Mouse (Mus musculus) kidney, embryonic 14.5 days (tissue): ENCODE measurements around the gene Tet3. TPM values are rescaled to one million over a fixed set of nuclear protein-coding genes. Genes with fewer than 3 reads are reported as not detected.
A peak's percentile ranks its signal among the peaks of the same experiment; 100 is the strongest.

ENCODE experiments used
- ATAC-seq: fragments of 200-750 bp; cut with Nextera tagmentation; 2 replicates; pipeline ENCODE4 v1.8.0; 2017; ENCODE audit warnings: moderate number of reproducible peaks, mild to moderate bottlenecking, moderate TSS enrichment, moderate library complexity; ENCODE audit not compliant: low FRiP score, low TSS enrichment
- H3K27ac ChIP-seq: fragments of 300-500 bp; sonication (generic); 2 replicates; pipeline ENCODE4 v1.5.1; 2014; ENCODE audit warnings: low read depth, mild to moderate bottlenecking, low read length, moderate library complexity, mixed read lengths
- H3K27me3 ChIP-seq: fragments of 300-500 bp; sonication (generic); 2 replicates; pipeline ENCODE4 v1.6.1; 2014; ENCODE audit warnings: mild to moderate bottlenecking, low read length; ENCODE audit not compliant: control insufficient read depth, insufficient read depth
- H3K36me3 ChIP-seq: fragments of 300-500 bp; sonication (generic); 2 replicates; pipeline ENCODE4 v1.6.1; 2014; ENCODE audit warnings: low read length, mixed read lengths; ENCODE audit not compliant: control insufficient read depth, insufficient read depth
- H3K4me1 ChIP-seq: fragments of 300-500 bp; sonication (generic); 2 replicates; pipeline ENCODE4 v1.6.1; 2014; ENCODE audit warnings: low read length, mixed read lengths; ENCODE audit not compliant: control insufficient read depth, insufficient read depth
- H3K4me2 ChIP-seq: fragments of 300-500 bp; sonication (generic); replicated peaks from 2 replicates; pipeline ENCODE4 v1.6.1; 2014; ENCODE audit warnings: low read depth, mild to moderate bottlenecking, low read length
- H3K4me3 ChIP-seq: fragments of 300-500 bp; sonication (generic); 2 replicates; pipeline ENCODE4 v1.5.1; 2014; ENCODE audit warnings: mild to moderate bottlenecking, low read length
- H3K9ac ChIP-seq: fragments of 300-500 bp; sonication (generic); 2 replicates; pipeline ENCODE4 v1.6.1; 2014; ENCODE audit warnings: low read depth, mild to moderate bottlenecking, low read length, moderate library complexity
- H3K9me3 ChIP-seq: fragments of 300-500 bp; sonication (generic); 2 replicates; pipeline ENCODE4 v1.6.1; 2016; ENCODE audit warnings: low read length; ENCODE audit not compliant: control insufficient read depth
- WGBS: fragments of 180-500 bp; shearing (Covaris S2); extraction: QIAGEN DNeasy Blood & Tissue Kit; methylation state at CpG from one replicate; pipeline ENCODE4 v1.1.7; 2014; 5-methylcytosine and 5-hydroxymethylcytosine counted together
- polyA plus RNA-seq: library from polyadenylated mRNA; unstranded; fragments of >200 nt; fragmentation: Nextera tagmentation; extraction: Ambion mirVana; gene quantifications from 2 replicates; pipeline ENCODE4 v1.2.1, GENCODE M21; 2014

Tet3 gene
- polyA plus RNA-seq, 1 experiment from 2014 or later, result 48.6 TPM

- Histone ChIP-seq H3K9me3 (no peaks in the 10 kb centered on the region), H3K4me1 (peaks cover 35% of the 10 kb centered on the region), H3K27me3 (no peaks in the 10 kb centered on the region), H3K4me2 (peak overlapping the region; percentile 84), H3K36me3 (peaks cover 5% of the 10 kb centered on the region; the same call in 1 of the 2 replicates), H3K9ac (peak overlapping the region; percentile 97), H3K27ac (peak overlapping the region; percentile 95), H3K4me3 (peak overlapping the region; percentile 86)
- WGBS, result 3% methylated on average over 33 of the region's 33 CpGs
- peak; percentile 22 for ATAC-seq
Observed at GRCm38 (mm10) chr6:83456984-83457810, 1.7 kb downstream of the Tet3 start.

GRCm38 (mm10) chr6:83456131-83456983 lies 2.5 kb downstream of the Tet3 start:
- H3K9ac ChIP-seq, result peak overlapping the region; percentile 97
- peak overlapping the region; percentile 84 for H3K4me2 ChIP-seq
- peak overlapping the region; percentile 86 for H3K4me3 ChIP-seq
- under 1% methylated on average over 71 of the region's 105 CpGs for WGBS
- no peaks in the 10 kb centered on the region for H3K9me3 ChIP-seq
- H3K27ac ChIP-seq, result peak overlapping the region; percentile 95
- no peaks in the 10 kb centered on the region for H3K27me3 ChIP-seq
- peaks cover 5% of the 10 kb centered on the region; the same call in 1 of the 2 replicates for H3K36me3 ChIP-seq
- H3K4me1 ChIP-seq, result peaks cover 43% of the 10 kb centered on the region
- peak; percentile 68 for ATAC-seq

- peak overlapping the region; percentile 97 for H3K9ac ChIP-seq
- peak; percentile 29; the same call in 1 of the 2 replicates for ATAC-seq
- peak overlapping the region; percentile 95 for H3K27ac ChIP-seq
- no peaks in the 10 kb centered on the region for H3K27me3 ChIP-seq
- H3K9me3 ChIP-seq, result no peaks in the 10 kb centered on the region
- H3K4me1 ChIP-seq, result peaks cover 52% of the 10 kb centered on the region
- WGBS, result under 1% methylated on average over 27 of the region's 41 CpGs
- peak overlapping the region; percentile 86 for H3K4me3 ChIP-seq
- H3K4me2 ChIP-seq, result peak overlapping the region; percentile 84
- H3K36me3 ChIP-seq, result peaks cover 5% of the 10 kb centered on the region; the same call in 1 of the 2 replicates
Observed at GRCm38 (mm10) chr6:83455328-83456130, 3.4 kb downstream of the Tet3 start.

GRCm38 (mm10) chr6:83453706-83454105 lies 5.2 kb downstream of the Tet3 start:
- peaks cover 9% of the 10 kb centered on the region; the same call in 1 of the 2 replicates for H3K36me3 ChIP-seq
- peak overlapping the region; percentile 84 for H3K4me2 ChIP-seq
- no peaks in the 10 kb centered on the region for H3K27me3 ChIP-seq
- no peak for ATAC-seq
- no peak overlapping the region for H3K27ac ChIP-seq
- 37% methylated on average over 11 of the region's 11 CpGs for WGBS
- peak overlapping the region; percentile 86 for H3K4me3 ChIP-seq
- H3K9me3 ChIP-seq, result no peaks in the 10 kb centered on the region
- H3K4me1 ChIP-seq, result peaks cover 68% of the 10 kb centered on the region
- peak overlapping the region; percentile 97; the same call in 1 of the 2 replicates for H3K9ac ChIP-seq

GRCm38 (mm10) chr6:83450451-83451303 lies 8.2 kb downstream of the Tet3 start:
- ATAC-seq, result no peak
- Histone ChIP-seq H3K9ac (no peak overlapping the region), H3K27me3 (no peaks in the 10 kb centered on the region), H3K36me3 (peaks cover 11% of the 10 kb centered on the region; the same call in 1 of the 2 replicates), H3K9me3 (no peaks in the 10 kb centered on the region), H3K4me3 (no peak overlapping the region), H3K27ac (0 out of 2 replicates have a peak overlapping the region, but pooled peaks have one; percentile 21), H3K4me1 (peaks cover 73% of the 10 kb centered on the region), H3K4me2 (no peak overlapping the region)
- 35% methylated on average over 9 of the region's 9 CpGs for WGBS

GRCm38 (mm10) chr6:83449440-83449839 lies 9.4 kb downstream of the Tet3 start:
- H3K27ac ChIP-seq, result no peak overlapping the region

GRCm38 (mm10) chr6:83448911-83449310 lies 10.0 kb downstream of the Tet3 start:
- 76% methylated on average over 4 of the region's 4 CpGs for WGBS
- H3K36me3 ChIP-seq, result peaks cover 18% of the 10 kb centered on the region; the same call in 1 of the 2 replicates
- no peak overlapping the region for H3K27ac ChIP-seq

More at GRCm38 (mm10) chr6:83449440-83449839, 9.4 kb downstream of the Tet3 start:
- Histone ChIP-seq H3K36me3 (peaks cover 18% of the 10 kb centered on the region; the same call in 1 of the 2 replicates), H3K9ac (no peak overlapping the region), H3K4me2 (no peak overlapping the region), H3K9me3 (no peaks in the 10 kb centered on the region), H3K4me1 (peaks cover 74% of the 10 kb centered on the region), H3K4me3 (no peak overlapping the region), H3K27me3 (no peaks in the 10 kb centered on the region)
- 42% methylated on average over 3 of the region's 3 CpGs for WGBS
- ATAC-seq, result no peak

More at GRCm38 (mm10) chr6:83448911-83449310, 10.0 kb downstream of the Tet3 start:
- Histone ChIP-seq H3K9me3 (no peaks in the 10 kb centered on the region), H3K4me2 (no peak overlapping the region), H3K27me3 (no peaks in the 10 kb centered on the region), H3K9ac (no peak overlapping the region), H3K4me1 (peaks cover 74% of the 10 kb centered on the region), H3K4me3 (no peak overlapping the region)
- ATAC-seq, result no peak
